Mouse (Mus musculus): ENCODE results near the gene Olfr1356. TPM values are rescaled to one million over a fixed set of nuclear protein-coding genes. Genes with fewer than 3 reads are reported as not detected.
"Not testable (repeated sequence)": the region's sequence is repeated elsewhere in the genome, so short reads cannot be mapped to it uniquely, and the experiment has no call there.

Gene Olfr1356
- not detected in 2 replicates for total RNA-seq (2015; ENCODE audit: low replicate concordance)
- not detected in 2 replicates for total RNA-seq (2017; ENCODE audit: low replicate concordance)

DNA sequence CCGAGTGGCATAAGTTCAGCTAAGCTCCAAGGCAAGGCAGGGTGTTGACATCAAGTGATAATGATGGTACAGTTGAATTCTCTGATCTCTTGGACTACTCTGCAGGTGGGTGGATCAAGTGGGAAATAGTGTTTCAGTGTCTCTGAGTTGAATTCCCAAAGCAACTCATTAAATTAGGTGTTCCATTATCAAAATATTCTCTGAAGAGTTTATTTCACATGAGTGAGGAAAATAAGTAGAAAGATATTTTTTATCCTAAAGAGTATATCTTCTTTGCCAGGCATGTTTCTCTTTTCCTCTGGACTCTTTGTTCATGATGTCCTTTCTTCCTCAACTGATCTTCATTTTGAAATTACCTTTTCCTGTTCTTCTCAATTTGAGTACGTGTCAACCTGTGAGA lies at the start of gene Olfr1356:
TSS of gene Olfr1356 (minus strand) at position 101 of the 400 bp plus-strand sequence.
- ATAC-seq (replicated peaks; ENCODE audit: low FRiP score, poor library complexity, severe bottlenecking): no peak

DNA sequence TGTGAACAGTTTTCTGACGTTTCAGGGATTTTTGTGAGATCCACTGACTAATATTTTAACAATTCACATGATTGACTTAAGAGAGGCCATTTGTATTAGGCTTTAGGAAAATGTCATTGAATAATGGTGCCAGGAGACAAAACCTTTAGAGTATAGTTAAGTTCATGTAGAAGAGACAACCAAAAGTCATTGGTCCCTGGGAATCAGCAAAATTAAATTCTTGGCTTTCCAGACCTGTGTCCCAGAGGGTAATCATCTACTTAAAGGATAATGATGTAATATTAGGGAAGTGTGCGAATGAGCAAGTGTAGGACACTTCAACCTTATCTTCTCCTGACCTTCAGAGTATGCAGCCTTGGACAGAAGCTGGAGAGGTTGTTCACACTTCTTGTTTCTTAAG lies 23.3 kb upstream of the Olfr1356 start, which contains the start of gene Olfr1355:
TSS of gene Olfr1355 (plus strand) at position 301 of the 400 bp plus-strand sequence.
- ATAC-seq (replicated peaks; ENCODE audit: low FRiP score, poor library complexity, severe bottlenecking): no peak

DNA sequence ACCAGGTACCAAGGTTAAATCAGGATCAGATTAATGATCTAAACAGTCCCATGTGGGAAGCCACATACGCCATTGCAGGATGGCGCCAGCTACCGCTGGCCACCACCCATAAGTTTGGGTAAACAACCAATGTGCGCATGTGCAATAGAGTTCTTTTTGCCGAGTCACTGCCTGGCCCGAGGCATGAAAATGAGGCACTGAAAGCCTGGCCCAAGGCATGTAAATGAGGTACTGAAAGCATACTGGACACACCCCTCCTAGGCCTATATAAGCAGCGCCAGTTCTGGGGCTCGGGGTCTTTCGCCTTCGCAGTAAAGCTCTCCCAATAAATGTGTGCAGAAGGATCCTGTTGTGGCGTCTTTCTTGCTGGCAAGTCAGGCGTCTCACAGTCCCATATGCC lies 11.5 kb downstream of the Olfr1356 start:
- not testable (repeated sequence) for ATAC-seq (replicated peaks; ENCODE audit: low FRiP score, poor library complexity, severe bottlenecking)

DNA sequence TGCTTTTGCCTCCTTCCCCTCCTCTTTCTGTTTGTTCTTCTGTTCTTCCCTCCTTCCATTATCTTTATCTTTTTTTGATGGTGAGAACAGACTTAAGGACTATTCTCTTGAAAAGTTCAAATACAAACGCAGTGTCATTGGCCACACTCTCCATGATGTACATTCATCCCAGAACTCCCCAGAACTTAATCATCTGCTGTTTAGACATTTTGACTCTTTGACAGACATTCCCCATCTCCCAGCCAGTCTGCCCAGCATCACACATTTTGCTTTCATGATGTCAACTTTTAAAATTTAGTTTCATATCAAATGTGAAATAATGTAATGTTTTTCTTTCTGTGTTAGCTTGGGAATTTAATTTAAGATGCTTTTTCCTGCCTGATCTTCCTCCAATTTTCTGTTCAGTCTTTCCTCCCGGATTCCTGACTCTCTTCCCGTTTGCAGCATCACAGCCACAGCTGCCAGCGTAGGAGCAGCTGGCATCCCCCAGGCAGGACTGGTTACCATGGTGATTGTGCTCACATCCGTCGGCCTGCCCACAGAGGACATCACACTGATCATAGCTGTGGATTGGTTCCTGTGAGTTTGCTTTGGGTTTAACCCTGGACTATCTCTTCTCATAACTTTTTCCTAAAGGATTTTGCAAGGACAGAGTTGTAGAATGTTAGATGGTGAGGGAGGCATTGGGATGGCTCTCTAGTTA lies 39.5 kb downstream of the Olfr1356 start:
- ATAC-seq (replicated peaks; ENCODE audit: low FRiP score, poor library complexity, severe bottlenecking): no peak

DNA sequence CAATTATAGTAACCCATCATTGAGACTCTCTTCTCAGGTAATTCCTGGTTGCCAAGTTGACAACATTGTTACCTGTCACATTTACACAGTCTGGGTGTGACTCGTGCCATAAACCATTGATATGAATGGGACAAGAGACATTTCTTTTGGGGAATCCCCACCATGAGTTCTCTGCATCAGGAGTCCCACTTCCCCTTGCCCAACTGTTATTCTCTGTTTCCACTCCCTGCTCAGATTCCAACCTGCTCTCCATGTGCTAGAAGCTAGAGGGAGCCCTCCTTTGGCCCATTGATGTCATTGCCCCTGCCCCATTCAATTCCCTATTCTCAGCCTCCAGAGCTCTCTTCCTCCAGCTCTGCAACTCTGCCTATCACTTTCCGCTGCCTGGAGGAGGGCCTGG lies 50.5 kb downstream of the Olfr1356 start:
- no peak for ATAC-seq (replicated peaks; ENCODE audit: low FRiP score, poor library complexity, severe bottlenecking)

Other genes starting within 250 kb of the Olfr1356 start
- not detected in 2 replicates for gene Olfr1357, start 234.1 kb downstream of the Olfr1356 start, total RNA-seq (2015; ENCODE audit: low replicate concordance)
- gene Olfr1357, start 234.1 kb downstream of the Olfr1356 start, total RNA-seq (2017; ENCODE audit: low replicate concordance): not detected in 2 replicates
- not detected in 2 replicates for gene Casp14, start 133.9 kb downstream of the Olfr1356 start, total RNA-seq (2015; ENCODE audit: low replicate concordance)
- not detected in 2 replicates for gene Casp14, start 133.9 kb downstream of the Olfr1356 start, total RNA-seq (2017; ENCODE audit: low replicate concordance)
- not detected in 2 replicates for gene Ccdc105, start 99.1 kb downstream of the Olfr1356 start, total RNA-seq (2015; ENCODE audit: low replicate concordance)
- not detected in 2 replicates for gene Ccdc105, start 99.1 kb downstream of the Olfr1356 start, total RNA-seq (2017; ENCODE audit: low replicate concordance)
- gene Slc1a6, start 71.7 kb downstream of the Olfr1356 start, total RNA-seq (2015; ENCODE audit: low replicate concordance): not detected in 2 replicates
- not detected in 2 replicates for gene Slc1a6, start 71.7 kb downstream of the Olfr1356 start, total RNA-seq (2017; ENCODE audit: low replicate concordance)
- gene Olfr1355, start 23.4 kb upstream of the Olfr1356 start, total RNA-seq (2015; ENCODE audit: low replicate concordance): not detected in 2 replicates
- not detected in 2 replicates for gene Olfr1355, start 23.4 kb upstream of the Olfr1356 start, total RNA-seq (2017; ENCODE audit: low replicate concordance)
- gene Olfr1354, start 61.0 kb upstream of the Olfr1356 start, total RNA-seq (2015; ENCODE audit: low replicate concordance): not detected in 2 replicates
- not detected in 2 replicates for gene Olfr1354, start 61.0 kb upstream of the Olfr1356 start, total RNA-seq (2017; ENCODE audit: low replicate concordance)
- gene Olfr8, start 98.5 kb upstream of the Olfr1356 start, total RNA-seq (2015; ENCODE audit: low replicate concordance): not detected in 2 replicates
- gene Olfr8, start 98.5 kb upstream of the Olfr1356 start, total RNA-seq (2017; ENCODE audit: low replicate concordance): not detected in 2 replicates
- gene Olfr1353, start 111.1 kb upstream of the Olfr1356 start, total RNA-seq (2015; ENCODE audit: low replicate concordance): not detected in 2 replicates
- gene Olfr1353, start 111.1 kb upstream of the Olfr1356 start, total RNA-seq (2017; ENCODE audit: low replicate concordance): not detected in 2 replicates
- not detected in 2 replicates for gene Olfr1352, start 128.9 kb upstream of the Olfr1356 start, total RNA-seq (2015; ENCODE audit: low replicate concordance)
- gene Olfr1352, start 128.9 kb upstream of the Olfr1356 start, total RNA-seq (2017; ENCODE audit: low replicate concordance): not detected in 2 replicates
- gene Olfr1351, start 160.3 kb upstream of the Olfr1356 start, total RNA-seq (2015; ENCODE audit: low replicate concordance): not detected in 2 replicates
- not detected in 2 replicates for gene Olfr1351, start 160.3 kb upstream of the Olfr1356 start, total RNA-seq (2017; ENCODE audit: low replicate concordance)
- not detected in 2 replicates for gene Olfr57, start 176.6 kb upstream of the Olfr1356 start, total RNA-seq (2015; ENCODE audit: low replicate concordance)
- gene Olfr57, start 176.6 kb upstream of the Olfr1356 start, total RNA-seq (2017; ENCODE audit: low replicate concordance): not detected in 2 replicates
- gene 2610008E11Rik, start 245.4 kb upstream of the Olfr1356 start, total RNA-seq (2015; ENCODE audit: low replicate concordance): 6.5 and 8.8 TPM in 2 replicates
- 3.0 and 6.3 TPM in 2 replicates for gene 2610008E11Rik, start 245.4 kb upstream of the Olfr1356 start, total RNA-seq (2017; ENCODE audit: low replicate concordance)

Data from erythroid progenitor cell, adult 5-6 weeks (primary cell).